Mouse (Mus musculus) ES-E14 (cell line): ENCODE measurements around the gene Rab14. TPM values are rescaled to one million over a fixed set of nuclear protein-coding genes. Genes with fewer than 3 reads are reported as not detected.
A peak's percentile ranks its signal among the peaks of the same experiment; 100 is the strongest.

ENCODE experiments used
- DNase-seq: peaks from one replicate; pipeline ENCODE4 v3.0.0-alpha.2; 2013; ENCODE audit warnings: low read depth, low spot score
- H3K27ac ChIP-seq: 2 replicates; pipeline ENCODE4 v1.5.1; 2012; ENCODE audit warnings: low read depth, mild to moderate bottlenecking, low read length, moderate library complexity, mixed read lengths; ENCODE audit not compliant: poor library complexity, insufficient read depth, severe bottlenecking
- H3K36me3 ChIP-seq: 2 replicates; pipeline ENCODE4 v1.6.1; 2012; ENCODE audit warnings: mild to moderate bottlenecking, low read length, moderate library complexity, mixed read lengths; ENCODE audit not compliant: control insufficient read depth, poor library complexity, insufficient read depth, severe bottlenecking
- H3K4me1 ChIP-seq, 2 experiments: fragments of 150-350 bp in 1 of 2; sonication (generic) in 1 of 2; 2 replicates each; pipeline ENCODE4 v1.6.1; 2012; ENCODE audit warnings: low read length in 2 of 2, mild to moderate bottlenecking in 1 of 2, mixed read lengths in 1 of 2; ENCODE audit not compliant: control insufficient read depth in 2 of 2, insufficient read depth in 2 of 2, poor library complexity in 1 of 2
- H3K4me3 ChIP-seq, 2 experiments: fragments of 150-350 bp in 1 of 2; sonication (generic) in 1 of 2; 2 replicates each; pipeline ENCODE4 v1.5.1; 2012; ENCODE audit warnings: low read length in 2 of 2, low read depth in 1 of 2, mild to moderate bottlenecking in 1 of 2, mixed read lengths in 1 of 2; ENCODE audit not compliant: insufficient read depth in 1 of 2, poor library complexity in 1 of 2, severe bottlenecking in 1 of 2
- H3K9ac ChIP-seq: 2 replicates; pipeline ENCODE4 v1.6.1; 2012; ENCODE audit warnings: low read depth, mild to moderate bottlenecking, low read length, mixed read lengths; ENCODE audit not compliant: poor library complexity, insufficient read depth, severe bottlenecking
- H3K9me3 ChIP-seq: fragments of 150-350 bp; sonication (generic); 2 replicates; pipeline ENCODE4 v1.6.1; 2012; ENCODE audit warnings: low read depth, mild to moderate bottlenecking, low read length; ENCODE audit not compliant: control insufficient read depth, insufficient read depth
- CHD2 ChIP-seq: IDR thresholded peaks from 2 replicates; pipeline ENCODE4 v1.6.1; 2014; ENCODE audit warnings: mild to moderate bottlenecking, low read depth, low read length, inconsistent platforms
- HCFC1 ChIP-seq: IDR thresholded peaks from 2 replicates; pipeline ENCODE4 v1.6.1; 2012; ENCODE audit warnings: low read length, inconsistent platforms, borderline replicate concordance; ENCODE audit not compliant: insufficient read depth
- MAFK ChIP-seq: IDR thresholded peaks from 2 replicates; pipeline ENCODE4 v1.6.1; 2014; ENCODE audit warnings: mild to moderate bottlenecking, low read depth, low read length, inconsistent platforms; ENCODE audit not compliant: insufficient read depth
- ZC3H11A ChIP-seq: IDR thresholded peaks from 2 replicates; pipeline ENCODE4 v1.6.1; 2012; ENCODE audit warnings: low read depth, mild to moderate bottlenecking, inconsistent platforms, low read length, borderline replicate concordance
- ZNF384 ChIP-seq: IDR thresholded peaks from 2 replicates; pipeline ENCODE4 v1.6.1; 2012; ENCODE audit warnings: low read depth, low read length, inconsistent platforms
- in situ Hi-C, 2 experiments: fragments of 600-800 bp; cut with MboI; formaldehyde crosslinking; loops; one replicate each; pipeline ENCODE4 v1.15.1; 2025; ENCODE audit warnings: low sequenced_read_pairs in 2 of 2, inconsistent platforms in 1 of 2; ENCODE audit not compliant: unreplicated experiment in 2 of 2
- total RNA-seq: library from RNA; depleted of rRNA; stranded (reverse); fragments of 300-350 nt; gene quantifications from 2 replicates; pipeline ENCODE4 v1.2.3, GENCODE M21; 2012

Rab14 gene
- total RNA-seq, 1 experiment: 39.5 TPM

DNA sequence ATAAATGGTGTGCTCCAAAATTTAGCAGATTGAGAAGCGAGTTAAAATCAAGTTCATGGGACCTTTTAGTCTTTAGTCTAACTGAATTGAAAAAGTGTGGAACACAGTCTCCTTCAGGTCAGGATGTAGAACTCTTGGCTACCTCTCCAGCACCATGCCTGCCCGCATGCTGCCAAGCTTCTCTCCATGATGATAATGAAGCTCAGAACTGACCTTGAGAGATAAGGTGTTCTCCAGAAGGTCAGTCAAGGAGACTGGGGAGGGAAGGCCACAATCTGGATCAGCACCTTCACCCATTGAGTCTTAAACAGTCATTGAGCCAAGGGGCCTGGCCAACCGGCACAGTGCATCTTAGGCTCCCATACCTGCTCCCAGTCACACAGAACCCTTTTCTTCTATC lies 5.8 kb upstream of the Rab14 start:
- TF ChIP-seq HCFC1 (no peak), ZNF384 (no peak), MAFK (no peak)
- no peak overlapping the region for H3K9ac ChIP-seq
- no peak overlapping the region for H3K27ac ChIP-seq
- no peaks in the 10 kb centered on the region for H3K9me3 ChIP-seq
- no peak for DNase-seq
- no peaks in the 10 kb centered on the region for H3K36me3 ChIP-seq
- H3K4me1 ChIP-seq: no peaks in the 10 kb centered on the region
- no peak overlapping the region for H3K4me3 ChIP-seq
- in situ Hi-C loops: no loop called here

DNA sequence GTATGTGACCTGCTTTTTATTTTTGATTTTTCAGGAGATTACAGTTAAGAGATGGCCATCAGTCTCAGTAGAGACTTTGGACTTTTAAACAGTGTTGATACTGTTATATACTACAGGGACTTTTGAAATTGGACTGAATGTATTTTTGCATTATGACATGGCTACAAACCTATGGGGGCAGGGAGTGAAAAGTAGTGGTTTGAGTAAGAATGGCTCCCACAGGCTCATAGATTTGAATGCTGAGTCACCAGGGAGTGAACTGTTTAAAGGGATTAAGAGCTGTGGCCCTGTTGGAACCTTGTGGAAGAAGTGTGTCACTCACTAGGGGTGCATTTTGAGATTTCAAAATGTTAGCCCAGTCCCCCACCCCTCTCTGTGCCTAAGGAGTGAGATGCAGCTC lies 2.8 kb upstream of the Rab14 start:
- no peak overlapping the region for H3K4me3 ChIP-seq

DNA sequence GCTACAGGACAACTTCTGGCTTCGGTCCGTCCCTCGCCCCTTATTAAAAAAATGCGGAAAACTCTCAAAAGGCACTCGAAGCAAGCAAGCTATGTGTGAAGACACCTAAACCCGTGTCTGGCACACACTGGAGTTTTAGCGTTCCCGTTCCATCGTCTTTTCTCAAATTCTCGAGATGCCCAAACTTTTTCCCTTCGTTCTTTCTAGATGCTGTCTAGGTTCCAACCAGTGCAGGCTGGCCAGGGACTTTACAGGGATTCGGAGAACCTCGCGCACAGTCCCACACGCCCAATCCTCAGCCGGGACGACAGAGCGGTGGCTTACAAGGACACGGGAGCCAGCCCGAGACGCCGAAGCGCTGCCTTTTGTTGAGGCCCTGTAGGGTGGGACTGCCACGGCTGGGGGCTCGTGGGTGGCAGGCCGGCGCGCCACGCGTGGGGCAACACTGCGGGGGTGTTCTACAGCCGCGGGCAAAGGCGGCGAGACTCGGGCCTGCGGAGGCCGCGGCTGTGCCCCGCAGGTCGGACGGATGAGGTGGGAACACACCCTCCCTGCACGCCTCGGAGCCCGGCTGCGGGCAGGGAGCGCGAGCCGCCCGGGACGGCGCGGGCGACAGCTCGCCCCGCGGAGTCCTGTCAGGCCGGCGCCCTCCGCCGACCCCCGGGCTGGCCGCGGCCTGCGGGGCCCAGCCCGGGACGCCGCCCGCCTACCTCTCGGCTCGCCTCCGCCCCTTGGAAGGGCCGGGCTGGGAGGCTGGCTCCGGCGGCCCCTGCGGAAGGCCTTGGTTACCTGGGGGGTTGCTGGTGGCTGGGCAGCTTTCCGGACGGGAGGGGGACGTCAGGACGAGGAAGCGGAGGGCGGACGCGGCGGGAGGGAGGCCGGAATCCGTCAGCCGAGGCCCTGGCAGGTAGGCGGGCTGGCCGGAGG lies 686 bp downstream of the Rab14 start:
- H3K36me3 ChIP-seq: no peaks in the 10 kb centered on the region
- no peaks in the 10 kb centered on the region for H3K4me1 ChIP-seq
- H3K9ac ChIP-seq: peak overlapping the region; percentile 95
- H3K9me3 ChIP-seq: no peaks in the 10 kb centered on the region
- H3K4me3 ChIP-seq: peak overlapping the region; percentile 89 to 91
- no peak for DNase-seq
- TF ChIP-seq ZC3H11A (no peak), CHD2 (no peak), MAFK (no peak), HCFC1 (no peak), ZNF384 (no peak)
- peak overlapping the region; percentile 50 for H3K27ac ChIP-seq
- in situ Hi-C loops: no loop called here

More for the DNA sequence above, 2.8 kb upstream of the Rab14 start:
- Histone ChIP-seq H3K27ac (no peak overlapping the region), H3K9ac (no peak overlapping the region), H3K36me3 (no peaks in the 10 kb centered on the region), H3K9me3 (no peaks in the 10 kb centered on the region), H3K4me1 (no peaks in the 10 kb centered on the region)
- DNase-seq: no peak
- no peak for TF ChIP-seq CHD2
- no peak for TF ChIP-seq HCFC1
- TF ChIP-seq MAFK: no peak
- no peak for TF ChIP-seq ZC3H11A
- no peak for TF ChIP-seq ZNF384
- in situ Hi-C loops: no loop called here

GRCm38 (mm10) chr2:35199541-35199940 lies 1.4 kb downstream of the Rab14 start:
- H3K27ac ChIP-seq: no peak overlapping the region
- in situ Hi-C loops: no loop called here

More at GRCm38 (mm10) chr2:35199541-35199940, 1.4 kb downstream of the Rab14 start:
- Histone ChIP-seq H3K4me1 (no peaks in the 10 kb centered on the region), H3K9ac (peak overlapping the region; percentile 95), H3K4me3 (peak overlapping the region; percentile 89 to 91), H3K36me3 (no peaks in the 10 kb centered on the region), H3K9me3 (no peaks in the 10 kb centered on the region)
- DNase-seq: no peak
- TF ChIP-seq ZC3H11A (no peak), MAFK (no peak), HCFC1 (no peak), CHD2 (no peak), ZNF384 (no peak)
